ENCODE assay signal across 9 mouse cellular contexts in the genomic region with DNA sequence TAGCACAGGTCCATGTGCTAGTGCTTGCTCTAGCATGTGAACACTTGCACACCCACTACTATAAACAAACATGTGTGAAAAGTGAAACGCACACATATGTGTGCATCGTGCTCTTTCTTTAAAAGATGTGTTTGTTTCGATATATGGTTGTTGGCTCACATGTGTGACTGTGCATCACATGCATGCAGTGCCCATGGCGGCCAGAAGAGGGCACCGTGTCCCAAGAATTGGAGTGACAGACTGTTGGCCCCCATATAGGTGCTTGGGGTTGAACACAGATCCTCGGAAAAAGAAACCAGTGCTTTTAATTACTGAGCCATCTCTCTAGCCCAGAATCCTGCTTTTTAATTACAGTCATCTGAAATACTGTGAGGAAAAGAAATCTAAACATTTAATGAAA. TPM values are rescaled to one million over a fixed set of nuclear protein-coding genes. Genes with fewer than 3 reads are reported as not detected.
DNase-seq lines count a peak whose midpoint lies in the region; ATAC-seq and TF ChIP-seq lines count a peak whose summit lies in the region.
"Had no signal": no experiment of that assay in that cellular context is flagged by ENCODE, and none has a peak within 500 bp of the region (broad histone marks: within the 10 kb centered on the region; RNA-seq: fewer than 3 reads in every experiment).

No protein-coding gene starts in this region.

- H3K27me3 ChIP-seq in thymus, adult 2 months (ENCODE audit: control insufficient read depth, insufficient read depth, low read length) = no peaks in the 10 kb centered on the region; the same call in 1 of the 2 replicates
- peaks cover 15% of the 10 kb centered on the region for H3K27me3 ChIP-seq in embryonic facial prominence, embryonic 10.5 days (replicated peaks; ENCODE audit: low read depth, poor library complexity, severe bottlenecking)
- H3K27me3 ChIP-seq in midbrain, postnatal 0 days (ENCODE audit: insufficient read depth, low read length) = no peaks in the 10 kb centered on the region
- peaks cover 11% of the 10 kb centered on the region for H3K27me3 ChIP-seq in forebrain, embryonic 13.5 days

- peak; percentile 54 for DNase-seq in heart, postnatal 4 days
- DNase-seq in heart, adult 9 months (ENCODE audit: low spot score in 2 of 2) = no peak
- DNase-seq in thymus, adult 2 months = peak; percentile 59
- no peak for DNase-seq in thymus, adult 18-20 months
- DNase-seq in embryonic facial prominence, embryonic 10.5 days (ENCODE audit: low spot score) = peak; percentile 54
- no peak for DNase-seq in midbrain, postnatal 0 days (ENCODE audit: low spot score)
- DNase-seq in urinary bladder, adult 2 months (ENCODE audit: low spot score) = no peak

- 60% methylated on average over 6 of the region's 6 CpGs for WGBS in thymus, adult 2 months
- WGBS in embryonic facial prominence, embryonic 10.5 days = 47% methylated on average over 6 of the region's 6 CpGs
- WGBS in midbrain, postnatal 0 days = 50% methylated on average over 6 of the region's 6 CpGs
- 46% methylated on average over 6 of the region's 6 CpGs for whole genome bisulfite sequencing in forebrain, embryonic 13.5 days

- peak; percentile 59; the same call in 1 of the 2 replicates for TF ChIP-seq CTCF in thymus, adult 2 months (IDR thresholded peaks at IDR 0.05; ENCODE audit: borderline replicate concordance, control insufficient read depth, extremely low read depth, insufficient read depth, low read length, poor library complexity)
- peak; percentile 63 for TF ChIP-seq CTCF in midbrain, postnatal 0 days (IDR thresholded peaks at IDR 0.05)

- no peak for TF ChIP-seq POLR2A in thymus, adult 2 months (IDR thresholded peaks at IDR 0.05; ENCODE audit: control insufficient read depth, extremely low read depth, insufficient read depth, low read length, poor library complexity)

- H3K9me3 ChIP-seq in embryonic facial prominence, embryonic 10.5 days = 0 out of 2 replicates have a peak, but pooled peaks cover 2% of the 10 kb centered on the region
- no peaks in the 10 kb centered on the region for H3K9me3 ChIP-seq in midbrain, postnatal 0 days (ENCODE audit: low read length)
- H3K9me3 ChIP-seq in forebrain, embryonic 13.5 days (replicated peaks) = no peaks in the 10 kb centered on the region

- no peaks in the 10 kb centered on the region for H3K36me3 ChIP-seq in thymus, adult 2 months (ENCODE audit: control insufficient read depth, insufficient read depth, low read length)
- H3K36me3 ChIP-seq in embryonic facial prominence, embryonic 10.5 days (replicated peaks) = no peaks in the 10 kb centered on the region
- H3K36me3 ChIP-seq in midbrain, postnatal 0 days (ENCODE audit: insufficient read depth, low read length) = no peaks in the 10 kb centered on the region
- H3K36me3 ChIP-seq in forebrain, embryonic 13.5 days (ENCODE audit: poor library complexity, severe bottlenecking) = no peaks in the 10 kb centered on the region

- H3K4me1 ChIP-seq in thymus, adult 2 months (replicated peaks; ENCODE audit: control insufficient read depth, insufficient read depth, low read length) = no peaks in the 10 kb centered on the region
- H3K4me1 ChIP-seq in embryonic facial prominence, embryonic 10.5 days = peaks cover 10% of the 10 kb centered on the region
- H3K4me1 ChIP-seq in midbrain, postnatal 0 days (ENCODE audit: insufficient read depth, low read length) = no peaks in the 10 kb centered on the region
- H3K4me1 ChIP-seq in forebrain, embryonic 13.5 days = no peaks in the 10 kb centered on the region

- peak; percentile 31; the same call in 1 of the 2 replicates for ATAC-seq in midbrain, postnatal 0 days (ENCODE audit: low FRiP score)
- ATAC-seq in forebrain, embryonic 13.5 days = no peak

- H3K9ac ChIP-seq in midbrain, postnatal 0 days (replicated peaks; ENCODE audit: low read length, poor library complexity, severe bottlenecking) = no peak overlapping the region
- no peak overlapping the region for H3K9ac ChIP-seq in forebrain, embryonic 13.5 days

- no peak overlapping the region for H3K27ac ChIP-seq in thymus, adult 2 months (ENCODE audit: control insufficient read depth, insufficient read depth, low read length)
- no peak overlapping the region for H3K27ac ChIP-seq in embryonic facial prominence, embryonic 10.5 days (replicated peaks)
- H3K27ac ChIP-seq in midbrain, postnatal 0 days (ENCODE audit: low read depth, low read length) = no peak overlapping the region
- H3K27ac ChIP-seq in forebrain, embryonic 13.5 days = no peak overlapping the region

- H3K4me3 ChIP-seq in thymus, adult 2 months (ENCODE audit: control insufficient read depth, insufficient read depth, low read length) = no peak overlapping the region
- H3K4me3 ChIP-seq in embryonic facial prominence, embryonic 10.5 days = no peak overlapping the region
- H3K4me3 ChIP-seq in midbrain, postnatal 0 days (ENCODE audit: low read depth, low read length) = no peak overlapping the region
- H3K4me3 ChIP-seq in forebrain, embryonic 13.5 days = no peak overlapping the region
- H3K4me3 ChIP-seq: erythroblast, embryonic 14.5 days had no signal

- no peak overlapping the region for H3K4me2 ChIP-seq in midbrain, postnatal 0 days (ENCODE audit: low read depth, low read length, poor library complexity, severe bottlenecking)
- H3K4me2 ChIP-seq in forebrain, embryonic 13.5 days = no peak overlapping the region

RNA-seq across cellular contexts. Expression of a gene that starts 6.2 kb away (rescaled TPM):
- 100 to 1,000 TPM; 632 to 678 TPM for total RNA-seq in heart, postnatal 4 days (2021)
- polyA plus RNA-seq in thymus, adult 2 months (2012; rRNA removed) = 18.7 and 56.2 TPM in 2 replicates
- polyA plus RNA-seq in embryonic facial prominence, embryonic 10.5 days (2016; fragmentation: Nextera tagmentation; extraction: Ambion mirVana) = 27.0 and 28.2 TPM in 2 replicates
- 93.6 and 100 TPM in 2 replicates for total RNA-seq in midbrain, postnatal 0 days (2014; rRNA removed)
- 46.4 and 47.6 TPM in 2 replicates for polyA plus RNA-seq in midbrain, postnatal 0 days (2015; fragmentation: Nextera tagmentation; extraction: Ambion mirVana)
- polyA plus RNA-seq in urinary bladder, adult 2 months (2012; rRNA removed) = 31.3 and 41.1 TPM in 2 replicates
- 37.3 and 46.1 TPM in 2 replicates for polyA plus RNA-seq in forebrain, embryonic 13.5 days (2015; fragmentation: Nextera tagmentation; extraction: Ambion mirVana)

RNA-seq across cellular contexts. Expression of a gene that starts 6.3 kb away (rescaled TPM):
- 10 to 100 TPM; 62.4 to 63.3 TPM for total RNA-seq in heart, postnatal 4 days (2021)
- polyA plus RNA-seq in thymus, adult 2 months (2012; rRNA removed) = 35.2 and 36.6 TPM in 2 replicates
- 119 and 122 TPM in 2 replicates for polyA plus RNA-seq in embryonic facial prominence, embryonic 10.5 days (2016; fragmentation: Nextera tagmentation; extraction: Ambion mirVana)
- total RNA-seq in midbrain, postnatal 0 days (2014; rRNA removed) = 62.8 and 69.3 TPM in 2 replicates
- 81.4 and 89.1 TPM in 2 replicates for polyA plus RNA-seq in midbrain, postnatal 0 days (2015; fragmentation: Nextera tagmentation; extraction: Ambion mirVana)
- 75.0 and 84.5 TPM in 2 replicates for polyA plus RNA-seq in urinary bladder, adult 2 months (2012; rRNA removed)
- polyA plus RNA-seq in forebrain, embryonic 13.5 days (2015; fragmentation: Nextera tagmentation; extraction: Ambion mirVana) = 106 and 117 TPM in 2 replicates

Comparison
In these comparisons a context has a peak if more than half of its experiments do, and no peak if none do; other contexts are left out.
1. DNase-seq: peak in heart, postnatal 4 days (single experiment), thymus, adult 2 months (single experiment) and embryonic facial prominence, embryonic 10.5 days (single experiment); none in heart, adult 9 months (0 of 2), thymus, adult 18-20 months (0 of 2), midbrain, postnatal 0 days (single experiment) and urinary bladder, adult 2 months (single experiment).